Mouse (Mus musculus) neutrophil, adult 5-6 weeks (primary cell): ENCODE data around the gene Zdhhc25. TPM values are rescaled to one million over a fixed set of nuclear protein-coding genes. Genes with fewer than 3 reads are reported as not detected.

Source experiments
- ATAC-seq: fragments of 151-379, 151-347 bp; 2 replicates; pipeline ENCODE4 v1.8.0; 2017; ENCODE audit warnings: mild to moderate bottlenecking, moderate TSS enrichment; ENCODE audit not compliant: insufficient number of reproducible peaks, poor library complexity, low FRiP score, severe bottlenecking; ENCODE audit errors: extremely low read depth
- total RNA-seq: library from RNA; stranded (forward); fragments of 200-1000 nt; gene quantifications from 2 replicates; pipeline ENCODE4 v1.2.3, GENCODE M21; 2017

The Zdhhc25 gene
- total RNA-seq: not detected in 2 replicates

- ATAC-seq: no peak
Observed at GRCm38 (mm10) chr15:88600002-88600401, at the start of gene Zdhhc25. TSS of gene Zdhhc25 (plus strand) at chr15:88600302.

GRCm38 (mm10) chr15:88552852-88553251 is 47.2 kb upstream of the Zdhhc25 start:
- no peak for ATAC-seq

- ATAC-seq: no peak
Observed at GRCm38 (mm10) chr15:88555476-88555875, 44.6 kb upstream of the Zdhhc25 start.

- ATAC-seq: no peak
Observed at GRCm38 (mm10) chr15:88560637-88561036, 39.5 kb upstream of the Zdhhc25 start.

- no peak for ATAC-seq
Observed at GRCm38 (mm10) chr15:88561058-88561730, 38.9 kb upstream of the Zdhhc25 start.

GRCm38 (mm10) chr15:88565307-88565706 is 34.8 kb upstream of the Zdhhc25 start:
- no peak for ATAC-seq

GRCm38 (mm10) chr15:88565806-88566205 is 34.3 kb upstream of the Zdhhc25 start:
- ATAC-seq: no peak

GRCm38 (mm10) chr15:88570697-88571096 is 29.4 kb upstream of the Zdhhc25 start:
- ATAC-seq: no peak

- no peak for ATAC-seq
Observed at GRCm38 (mm10) chr15:88579461-88579860, 20.6 kb upstream of the Zdhhc25 start.

GRCm38 (mm10) chr15:88602496-88602895 is 2.4 kb downstream of the Zdhhc25 start:
- no peak for ATAC-seq

- ATAC-seq: no peak
Observed at GRCm38 (mm10) chr15:88603091-88603732, 3.1 kb downstream of the Zdhhc25 start.

GRCm38 (mm10) chr15:88603733-88604119 is 3.6 kb downstream of the Zdhhc25 start:
- ATAC-seq: no peak

- ATAC-seq: no peak
Observed at GRCm38 (mm10) chr15:88604669-88605414, 4.7 kb downstream of the Zdhhc25 start.

GRCm38 (mm10) chr15:88605415-88605785 is 5.3 kb downstream of the Zdhhc25 start:
- no peak for ATAC-seq

- ATAC-seq: no peak
Observed at GRCm38 (mm10) chr15:88617125-88617524, 17.0 kb downstream of the Zdhhc25 start.

GRCm38 (mm10) chr15:88618008-88618773 is 18.1 kb downstream of the Zdhhc25 start:
- ATAC-seq: no peak

- ATAC-seq: no peak
Observed at GRCm38 (mm10) chr15:88620017-88620416, 19.9 kb downstream of the Zdhhc25 start.

GRCm38 (mm10) chr15:88623891-88624290 is 23.8 kb downstream of the Zdhhc25 start:
- no peak for ATAC-seq

GRCm38 (mm10) chr15:88624874-88625277 is 24.8 kb downstream of the Zdhhc25 start:
- ATAC-seq: no peak
